Mouse (Mus musculus) left cerebral cortex, adult 8-10 months (tissue): ENCODE measurements around the gene AU040320. TPM values are rescaled to one million over a fixed set of nuclear protein-coding genes. Genes with fewer than 3 reads are reported as not detected.

ENCODE experiments used
- DNase-seq, 2 experiments: peaks; one replicate each; pipeline ENCODE4 v3.0.0; 2022; ENCODE audit warnings: low spot score in 2 of 2
- total RNA-seq, 4 experiments: library from RNA; stranded (reverse); gene quantifications; 2 replicates each; pipeline ENCODE4 v1.2.4; 2022

Gene AU040320
- total RNA-seq, 4 experiments from 2014 or later = 62.6 to 66.9 (median 65.0) TPM

- no peak for DNase-seq
These were observed 99.6 kb downstream of the AU040320 start for GRCm38 (mm10) chr4:126852971-126853370.

- DNase-seq = no peak
These were observed 107.1 kb downstream of the AU040320 start for GRCm38 (mm10) chr4:126860268-126860986.

DNA sequence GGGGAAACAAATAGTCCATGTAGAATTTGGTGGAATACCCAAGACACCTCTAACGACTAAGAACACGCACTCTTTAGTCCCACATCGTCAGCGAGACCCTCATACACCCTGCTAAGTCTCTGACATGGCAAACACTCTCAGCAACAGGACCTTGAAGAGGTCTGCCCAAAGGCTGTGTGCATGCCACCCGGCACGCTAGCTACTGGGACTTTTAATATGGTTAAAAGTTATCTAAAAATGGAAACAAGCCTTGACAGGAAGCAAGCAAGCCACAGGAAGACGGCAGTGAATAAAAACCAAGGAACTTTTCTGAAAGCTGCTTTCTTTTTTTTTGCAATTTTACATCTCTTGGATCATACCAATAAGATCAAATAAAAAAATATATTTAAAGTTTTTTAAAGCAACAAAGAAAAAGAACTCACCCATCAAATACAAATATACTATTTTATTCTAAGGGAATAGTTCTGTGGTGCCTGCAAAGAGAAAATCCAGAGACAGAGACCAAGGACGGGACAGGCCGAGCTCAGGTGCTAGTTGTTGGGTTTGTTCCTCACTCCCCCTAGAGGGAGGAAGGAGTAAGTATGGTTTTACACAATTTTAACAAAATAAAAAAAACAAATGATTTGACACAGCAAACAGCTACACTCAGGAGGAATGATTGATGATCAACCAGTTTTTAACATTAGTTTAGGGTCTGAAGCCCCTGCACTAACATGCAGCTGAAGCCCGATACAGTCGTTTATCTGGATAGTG lies 108.3 kb downstream of the AU040320 start:
- DNase-seq = no peak

DNA sequence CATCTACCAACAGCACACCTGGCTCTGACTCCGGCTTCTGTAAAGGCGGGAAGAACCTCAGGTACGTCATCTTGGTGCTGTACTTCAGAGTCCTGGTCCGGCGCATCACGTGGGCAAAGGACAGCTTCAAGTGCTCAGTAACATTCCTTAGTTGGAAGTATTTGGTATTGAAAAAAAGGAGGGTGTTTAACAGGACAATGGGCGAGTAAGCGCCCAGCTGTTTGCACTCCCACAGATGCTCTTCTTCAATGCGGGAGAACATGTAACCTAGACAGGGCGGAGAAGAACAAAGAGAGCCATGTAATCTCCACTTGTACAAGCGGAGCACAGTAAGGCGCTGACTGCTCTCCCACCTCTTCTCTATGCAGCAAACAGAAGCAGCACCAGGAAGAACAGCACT lies 115.4 kb downstream of the AU040320 start:
- DNase-seq = no peak

DNA sequence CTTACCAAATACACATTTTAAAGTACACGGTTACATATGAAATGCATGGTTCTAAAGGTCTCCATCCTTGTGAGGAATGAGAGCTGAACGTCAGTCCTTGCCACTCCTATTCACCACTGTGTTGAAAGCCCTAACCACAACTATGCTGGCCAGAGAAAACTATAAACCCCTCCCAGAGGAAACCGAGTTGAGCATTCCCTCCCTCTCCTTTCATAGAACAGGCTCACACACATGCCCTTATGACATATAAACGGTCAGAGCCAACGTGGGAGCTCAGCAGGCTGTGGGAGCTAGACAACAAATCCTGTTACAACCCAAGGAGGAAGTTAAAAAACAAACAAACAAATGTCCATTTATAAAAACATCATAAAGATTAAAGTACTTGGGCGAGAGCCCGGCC lies 119.4 kb downstream of the AU040320 start:
- DNase-seq = no peak

DNA sequence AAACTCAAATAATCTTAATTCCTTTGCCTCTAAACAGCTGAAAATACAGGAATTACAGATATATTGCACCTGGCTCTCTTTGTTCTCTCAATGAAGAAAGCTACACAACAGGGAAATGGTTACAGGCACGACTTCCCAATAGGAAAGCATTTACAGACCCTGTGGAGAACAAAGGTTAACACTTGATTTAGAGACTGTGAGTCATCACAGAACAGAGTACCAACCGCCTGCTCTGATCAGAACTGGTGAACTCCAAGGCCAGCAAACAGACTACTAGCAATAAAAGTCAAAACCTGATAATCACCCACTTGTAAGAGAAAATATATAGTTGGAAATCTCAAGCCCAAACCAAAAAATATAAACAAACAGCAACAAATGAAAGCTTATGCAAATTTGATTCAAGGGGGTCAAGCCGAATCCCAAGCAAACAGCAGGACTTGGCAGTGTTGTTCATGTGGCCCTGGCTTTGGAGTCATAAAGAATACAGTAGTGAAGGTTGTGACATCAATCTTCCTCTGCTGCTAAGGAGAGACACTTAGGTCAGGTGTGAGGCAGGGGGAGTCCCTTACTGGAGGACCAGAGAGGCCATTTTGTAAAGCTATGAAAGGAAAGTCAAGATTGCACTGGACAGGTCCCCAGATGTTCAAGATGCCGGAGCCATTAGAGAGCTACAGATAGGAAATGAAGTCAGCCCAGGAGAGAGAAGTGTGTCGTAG lies 126.4 kb downstream of the AU040320 start:
- no peak for DNase-seq

DNA sequence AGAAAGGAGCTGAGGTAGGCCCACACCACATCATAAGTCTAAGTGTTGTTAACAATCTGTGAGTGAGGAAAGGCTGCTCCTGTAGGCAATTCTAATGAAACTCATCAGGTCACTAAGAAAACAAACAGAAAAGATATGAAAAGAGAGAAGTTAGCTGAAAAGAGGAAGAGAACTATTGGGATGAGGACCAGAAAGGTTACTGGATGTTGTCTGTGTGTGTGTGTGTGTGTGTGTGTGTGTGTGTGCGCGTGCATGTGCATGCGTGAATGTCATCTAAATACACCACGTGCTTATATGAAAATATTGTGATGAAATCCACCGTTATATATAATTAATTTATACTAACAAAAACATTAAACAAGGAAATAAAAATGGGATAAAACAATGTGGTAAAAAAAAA lies 130.3 kb downstream of the AU040320 start:
- DNase-seq = no peak

DNA sequence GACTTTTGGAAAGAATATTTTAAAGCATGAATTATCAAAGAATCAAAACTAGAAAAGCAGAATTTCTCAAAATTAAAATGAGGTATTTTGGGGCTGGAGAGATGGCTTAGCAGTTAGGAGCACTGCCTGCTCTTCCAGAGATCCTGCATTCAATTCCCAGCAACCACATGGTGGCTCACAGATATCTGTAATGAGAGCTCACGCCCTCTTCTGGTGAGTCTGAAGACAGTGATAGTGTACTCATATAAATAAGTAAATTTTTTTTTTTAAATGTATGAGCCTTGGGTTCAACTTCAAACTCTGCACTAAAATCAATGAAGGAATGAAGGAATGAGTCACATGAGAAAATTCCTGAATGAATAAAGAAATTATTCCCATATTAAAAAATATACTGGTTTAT lies 132.6 kb downstream of the AU040320 start:
- DNase-seq = no peak

DNA sequence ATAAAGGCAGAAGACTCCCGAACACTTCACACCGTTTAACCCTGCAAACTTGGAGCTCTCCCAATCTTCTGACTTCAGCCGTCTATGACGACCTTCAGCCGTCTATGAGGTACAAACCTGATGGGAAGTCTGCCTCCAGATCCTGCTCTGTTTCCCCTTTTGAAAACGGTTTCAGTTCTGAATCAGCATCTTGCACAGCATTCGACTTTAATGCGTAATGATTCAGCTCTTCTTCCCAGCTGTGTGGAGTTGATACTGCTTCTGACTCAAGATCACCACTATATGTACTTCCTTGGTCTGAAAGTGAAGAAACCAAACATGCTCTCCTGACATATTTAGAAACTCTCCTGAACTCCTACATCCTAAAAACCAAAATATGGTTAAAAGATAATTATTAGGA lies 136.5 kb downstream of the AU040320 start:
- DNase-seq = no peak

Other genes starting within 250 kb of the AU040320 start
- gene Ago4, start 220.1 kb upstream of the AU040320 start, total RNA-seq = 1 to 10 TPM; 7.1 to 8.8 (median 7.7) TPM
- 1 to 10 TPM; 2.3 to 3.3 (median 3.0) TPM for gene Clspn, start 196.6 kb upstream of the AU040320 start, total RNA-seq
- gene 5730409E04Rik, start 143.7 kb upstream of the AU040320 start, total RNA-seq = 10 to 100 TPM; 75.6 to 81.7 (median 76.6) TPM
- gene Psmb2, start 75.9 kb upstream of the AU040320 start, total RNA-seq = 100 to 1,000 TPM in 3 of 4 experiments, 10 to 100 TPM in 1; 84.9 to 112 (median 104) TPM
- not detected for gene Tfap2e, start 17.3 kb upstream of the AU040320 start, total RNA-seq
- 100 to 1,000 TPM; 980 to 990 (median 985) TPM for gene Ncdn, start 106 bp upstream of the AU040320 start, total RNA-seq
- gene Zmym4, start 214.6 kb downstream of the AU040320 start, total RNA-seq = 10 to 100 TPM; 52.1 to 61.7 (median 57.4) TPM